Mouse (Mus musculus): ENCODE measurements around the gene Fmod. TPM values are rescaled to one million over a fixed set of nuclear protein-coding genes. Genes with fewer than 3 reads are reported as not detected.
A peak's percentile ranks its signal among the peaks of the same experiment; 100 is the strongest.

Gene Fmod
- polyA plus RNA-seq, 1 experiment = not detected

- H3K4me3 ChIP-seq (replicated peaks; ENCODE audit: control insufficient read depth, low read depth, low read length) = no peak overlapping the region
- 90% methylated on average over 14 of the region's 14 CpGs for WGBS
- no peak for TF ChIP-seq POLR2A (IDR thresholded peaks at IDR 0.05; ENCODE audit: borderline replicate concordance, control insufficient read depth, low read depth, low read length)
- no peak for TF ChIP-seq CTCF (IDR thresholded peaks at IDR 0.05; ENCODE audit: control insufficient read depth, insufficient read depth, low read length)
- H3K27ac ChIP-seq (ENCODE audit: control insufficient read depth, insufficient read depth, low read depth, low read length, poor library complexity) = no peak overlapping the region
- no peaks in the 10 kb centered on the region for H3K4me1 ChIP-seq (ENCODE audit: control insufficient read depth, insufficient read depth, low read length)
Measured at GRCm38 (mm10) chr1:134028161-134028846, 8.8 kb upstream of the Fmod start.

- WGBS = 59% methylated on average over 2 of the region's 2 CpGs
- Histone ChIP-seq H3K4me3 (replicated peaks; ENCODE audit: control insufficient read depth, low read depth, low read length) (no peak overlapping the region), H3K4me1 (ENCODE audit: control insufficient read depth, insufficient read depth, low read length) (no peaks in the 10 kb centered on the region), H3K27ac (ENCODE audit: control insufficient read depth, insufficient read depth, low read depth, low read length, poor library complexity) (no peak overlapping the region)
- TF ChIP-seq CTCF (IDR thresholded peaks at IDR 0.05; ENCODE audit: control insufficient read depth, insufficient read depth, low read length) (no peak), POLR2A (IDR thresholded peaks at IDR 0.05; ENCODE audit: borderline replicate concordance, control insufficient read depth, low read depth, low read length) (no peak)
Measured at GRCm38 (mm10) chr1:134036492-134036891, 562 bp upstream of the Fmod start.

DNA sequence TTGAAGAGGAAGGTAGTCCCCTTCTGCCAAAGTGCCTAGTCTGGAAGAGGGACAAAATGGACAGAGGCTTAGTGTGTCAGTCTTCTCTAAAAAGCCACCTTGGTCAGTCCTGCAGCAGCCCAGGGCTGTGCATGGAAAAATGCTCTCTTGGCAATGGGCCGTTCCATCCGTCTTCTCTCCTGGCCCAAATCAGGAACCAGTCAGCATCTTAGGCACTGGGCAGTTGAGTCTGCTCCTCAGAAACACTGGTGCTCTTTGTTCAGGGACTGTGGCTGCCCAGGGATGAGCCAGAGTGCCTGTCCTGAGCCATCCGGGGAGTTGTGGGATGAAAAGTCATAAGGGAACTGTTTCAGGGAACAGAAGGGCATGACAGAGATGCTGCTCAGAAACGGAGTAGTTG is 1.3 kb downstream of the Fmod start:
- no peak for TF ChIP-seq CTCF (IDR thresholded peaks at IDR 0.05; ENCODE audit: control insufficient read depth, insufficient read depth, low read length)
- TF ChIP-seq POLR2A (IDR thresholded peaks at IDR 0.05; ENCODE audit: borderline replicate concordance, control insufficient read depth, low read depth, low read length) = no peak
- 77% methylated on average over 4 of the region's 4 CpGs for WGBS
- Histone ChIP-seq H3K4me1 (ENCODE audit: control insufficient read depth, insufficient read depth, low read length) (no peaks in the 10 kb centered on the region), H3K27ac (ENCODE audit: control insufficient read depth, insufficient read depth, low read depth, low read length, poor library complexity) (no peak overlapping the region), H3K4me3 (replicated peaks; ENCODE audit: control insufficient read depth, low read depth, low read length) (no peak overlapping the region)

DNA sequence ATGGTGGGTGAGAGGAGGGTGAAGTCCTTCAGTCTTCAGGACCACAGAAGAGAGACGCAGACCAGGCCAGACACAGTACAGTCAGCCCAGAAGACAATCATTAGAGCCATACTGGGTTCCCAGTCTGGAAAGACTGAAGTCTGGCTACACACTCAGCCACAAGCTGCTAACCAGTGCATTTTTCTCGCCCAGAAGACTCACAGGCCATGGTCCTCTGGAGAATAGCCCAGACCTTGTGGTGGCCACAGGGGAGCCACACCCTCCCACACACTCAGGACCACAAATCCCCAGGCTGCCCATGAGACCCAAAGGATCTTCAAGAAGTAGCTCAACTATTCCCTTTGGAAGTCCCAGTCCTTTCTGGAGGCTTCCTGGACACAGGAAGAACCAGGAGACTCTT is 2.3 kb downstream of the Fmod start:
- no peak for TF ChIP-seq POLR2A (IDR thresholded peaks at IDR 0.05; ENCODE audit: borderline replicate concordance, control insufficient read depth, low read depth, low read length)
- no peak for TF ChIP-seq CTCF (IDR thresholded peaks at IDR 0.05; ENCODE audit: control insufficient read depth, insufficient read depth, low read length)
- Histone ChIP-seq H3K27ac (ENCODE audit: control insufficient read depth, insufficient read depth, low read depth, low read length, poor library complexity) (no peak overlapping the region), H3K4me3 (replicated peaks; ENCODE audit: control insufficient read depth, low read depth, low read length) (no peak overlapping the region), H3K4me1 (ENCODE audit: control insufficient read depth, insufficient read depth, low read length) (no peaks in the 10 kb centered on the region)
- 58% methylated on average over 2 of the region's 2 CpGs for WGBS

DNA sequence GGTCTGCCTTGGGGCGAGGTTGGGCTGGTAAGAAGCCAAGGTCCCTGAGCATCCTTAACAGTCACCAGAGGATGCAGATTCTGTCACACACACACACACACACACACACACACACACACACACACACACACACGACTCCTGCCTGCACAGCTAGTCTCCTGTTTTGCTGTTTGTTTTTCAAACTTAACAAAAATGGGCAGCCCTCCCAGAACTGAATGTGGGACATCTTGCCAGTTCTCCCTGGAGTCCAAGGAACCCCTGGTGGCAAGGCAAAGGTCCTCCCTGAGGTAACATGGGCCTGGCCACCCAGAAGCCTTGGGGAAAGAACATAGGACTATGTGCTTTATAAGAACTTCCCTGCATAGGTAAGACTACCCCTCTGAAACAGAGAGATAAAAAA is 4.8 kb downstream of the Fmod start:
- H3K27ac ChIP-seq (ENCODE audit: control insufficient read depth, insufficient read depth, low read depth, low read length, poor library complexity) = no peak overlapping the region
- WGBS = 44% methylated on average over 2 of the region's 2 CpGs
- H3K4me1 ChIP-seq (ENCODE audit: control insufficient read depth, insufficient read depth, low read length) = no peaks in the 10 kb centered on the region
- no peak overlapping the region for H3K4me3 ChIP-seq (replicated peaks; ENCODE audit: control insufficient read depth, low read depth, low read length)
- TF ChIP-seq POLR2A (IDR thresholded peaks at IDR 0.05; ENCODE audit: borderline replicate concordance, control insufficient read depth, low read depth, low read length) = no peak

DNA sequence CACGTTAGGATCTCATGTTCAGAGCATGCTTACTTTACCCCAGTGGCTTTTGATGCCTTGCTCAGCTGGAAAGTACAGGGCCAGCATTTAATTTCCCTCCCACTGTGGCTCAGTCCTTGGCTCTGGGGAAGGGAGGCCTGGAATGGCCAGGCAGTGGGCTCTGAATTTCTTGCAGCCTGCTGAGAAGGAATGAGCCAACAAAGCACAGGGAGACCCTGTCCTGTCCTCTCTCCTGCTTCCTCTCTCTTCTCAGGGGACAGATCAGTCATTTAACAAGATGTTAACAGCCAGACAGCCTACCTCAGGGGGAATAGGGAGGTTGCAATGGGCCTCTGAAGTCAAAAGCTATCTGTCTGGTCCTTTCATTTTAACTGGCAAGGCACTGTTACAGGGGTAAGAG is 5.3 kb downstream of the Fmod start:
- H3K27ac ChIP-seq (ENCODE audit: control insufficient read depth, insufficient read depth, low read depth, low read length, poor library complexity) = no peak overlapping the region
- 69% methylated on average over 1 of the region's 1 CpGs for WGBS

DNA sequence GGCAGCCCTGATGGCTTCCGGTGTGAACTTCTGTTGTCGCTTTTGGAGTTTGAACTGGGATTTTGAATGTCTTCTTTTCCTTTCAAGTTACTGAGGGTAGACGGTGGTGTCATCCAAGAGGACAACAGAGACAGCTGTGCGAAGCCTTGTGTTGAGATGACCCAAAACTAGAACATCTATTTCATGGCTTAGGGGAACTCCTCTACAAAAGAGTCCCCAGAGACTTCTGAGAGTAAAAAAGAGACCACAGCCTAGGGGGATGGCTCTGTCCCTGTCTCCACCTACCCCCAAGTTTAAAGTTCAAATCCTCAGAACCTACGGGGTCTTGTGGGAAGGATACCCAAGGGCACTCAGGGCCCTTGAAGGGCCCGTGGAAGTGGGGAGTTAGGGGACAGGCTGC is 7.8 kb downstream of the Fmod start:
- Histone ChIP-seq H3K27ac (ENCODE audit: control insufficient read depth, insufficient read depth, low read depth, low read length, poor library complexity) (no peak overlapping the region), H3K4me1 (ENCODE audit: control insufficient read depth, insufficient read depth, low read length) (no peaks in the 10 kb centered on the region), H3K4me3 (replicated peaks; ENCODE audit: control insufficient read depth, low read depth, low read length) (no peak overlapping the region)
- 84% methylated on average over 6 of the region's 6 CpGs for WGBS
- TF ChIP-seq POLR2A (IDR thresholded peaks at IDR 0.05; ENCODE audit: borderline replicate concordance, control insufficient read depth, low read depth, low read length) (no peak), CTCF (IDR thresholded peaks at IDR 0.05; ENCODE audit: control insufficient read depth, insufficient read depth, low read length) (no peak)

More for the DNA sequence above, 5.3 kb downstream of the Fmod start:
- no peak overlapping the region for H3K4me3 ChIP-seq (replicated peaks; ENCODE audit: control insufficient read depth, low read depth, low read length)
- H3K4me1 ChIP-seq (ENCODE audit: control insufficient read depth, insufficient read depth, low read length) = no peaks in the 10 kb centered on the region
- TF ChIP-seq POLR2A (IDR thresholded peaks at IDR 0.05; ENCODE audit: borderline replicate concordance, control insufficient read depth, low read depth, low read length) = no peak
- no peak for TF ChIP-seq CTCF (IDR thresholded peaks at IDR 0.05; ENCODE audit: control insufficient read depth, insufficient read depth, low read length)

DNA sequence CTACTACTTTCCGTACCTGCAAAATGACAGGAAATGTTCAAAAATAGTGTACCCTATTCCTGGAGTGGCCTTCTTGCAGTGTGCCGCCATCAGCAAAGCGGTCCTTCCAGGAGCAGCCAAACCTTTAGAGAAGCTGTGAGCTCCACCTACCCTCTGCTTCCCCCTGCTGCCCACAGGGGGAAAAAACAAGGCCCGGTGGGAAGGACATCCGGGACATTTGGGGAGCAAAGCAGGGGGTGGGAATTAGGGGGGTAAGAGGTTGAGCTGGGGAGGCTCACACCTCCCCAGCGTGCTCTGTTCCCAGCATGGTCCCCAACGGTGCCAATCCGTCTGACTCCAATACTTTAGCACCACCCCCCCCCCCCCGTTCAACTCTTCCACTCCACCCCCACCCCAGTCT is 8.9 kb downstream of the Fmod start:
- no peaks in the 10 kb centered on the region for H3K4me1 ChIP-seq (ENCODE audit: control insufficient read depth, insufficient read depth, low read length)
- no peak overlapping the region for H3K4me3 ChIP-seq (replicated peaks; ENCODE audit: control insufficient read depth, low read depth, low read length)
- no peak overlapping the region for H3K27ac ChIP-seq (ENCODE audit: control insufficient read depth, insufficient read depth, low read depth, low read length, poor library complexity)
- 9% methylated on average over 9 of the region's 9 CpGs for WGBS
- TF ChIP-seq POLR2A (IDR thresholded peaks at IDR 0.05; ENCODE audit: borderline replicate concordance, control insufficient read depth, low read depth, low read length) (no peak), CTCF (IDR thresholded peaks at IDR 0.05; ENCODE audit: control insufficient read depth, insufficient read depth, low read length) (peak; percentile 63)

- Histone ChIP-seq H3K4me3 (replicated peaks; ENCODE audit: control insufficient read depth, low read depth, low read length) (no peak overlapping the region), H3K27ac (ENCODE audit: control insufficient read depth, insufficient read depth, low read depth, low read length, poor library complexity) (no peak overlapping the region), H3K4me1 (ENCODE audit: control insufficient read depth, insufficient read depth, low read length) (no peaks in the 10 kb centered on the region)
- TF ChIP-seq POLR2A (IDR thresholded peaks at IDR 0.05; ENCODE audit: borderline replicate concordance, control insufficient read depth, low read depth, low read length) (no peak), CTCF (IDR thresholded peaks at IDR 0.05; ENCODE audit: control insufficient read depth, insufficient read depth, low read length) (no peak)
- WGBS = 39% methylated on average over 23 of the region's 23 CpGs
Measured at GRCm38 (mm10) chr1:134046387-134046786, 9.3 kb downstream of the Fmod start.

Data from bone marrow, adult 2 months (tissue).